Mouse (Mus musculus) heart, embryonic 14.5 days (tissue): ENCODE measurements around the gene Arhgef3. TPM values are rescaled to one million over a fixed set of nuclear protein-coding genes. Genes with fewer than 3 reads are reported as not detected.

Source experiments
- ATAC-seq: fragments of 200-750 bp; cut with Nextera tagmentation; 2 replicates; pipeline ENCODE4 v1.8.0; 2017; ENCODE audit warnings: low read depth, moderate TSS enrichment; ENCODE audit not compliant: insufficient number of reproducible peaks, insufficient read depth, low FRiP score
- H3K27ac ChIP-seq, 2 experiments: fragments of 200-500 bp in 1 of 2; fragments of 300-500 bp in 1 of 2; sonication (generic) in 1 of 2; replicated peaks in 1 of 2; 2 replicates each; pipeline ENCODE4 v1.5.1; 2012 to 2014; ENCODE audit warnings: low read depth in 2 of 2, low read length in 2 of 2, control low read depth in 1 of 2, mild to moderate bottlenecking in 1 of 2, mixed read lengths in 1 of 2; ENCODE audit not compliant: control insufficient read depth in 1 of 2, insufficient read depth in 1 of 2
- H3K27me3 ChIP-seq: fragments of 300-500 bp; sonication (generic); 2 replicates; pipeline ENCODE4 v1.6.1; 2014; ENCODE audit warnings: mild to moderate bottlenecking, low read length, control low read depth; ENCODE audit not compliant: control insufficient read depth, insufficient read depth
- H3K36me3 ChIP-seq: fragments of 300-500 bp; sonication (generic); 2 replicates; pipeline ENCODE4 v1.6.1; 2014; ENCODE audit warnings: mild to moderate bottlenecking, control low read depth, low read length, mixed read lengths; ENCODE audit not compliant: control insufficient read depth, insufficient read depth
- H3K4me1 ChIP-seq, 2 experiments: fragments of 200-500 bp in 1 of 2; fragments of 300-500 bp in 1 of 2; sonication (generic) in 1 of 2; 2 replicates each; pipeline ENCODE4 v1.6.1; 2012 to 2014; ENCODE audit warnings: low read length in 2 of 2, control low read depth in 1 of 2, mixed read lengths in 1 of 2; ENCODE audit not compliant: control insufficient read depth in 2 of 2, insufficient read depth in 2 of 2
- H3K4me2 ChIP-seq: fragments of 300-500 bp; sonication (generic); 2 replicates; pipeline ENCODE4 v1.6.1; 2014; ENCODE audit warnings: mild to moderate bottlenecking, low read length
- H3K4me3 ChIP-seq, 2 experiments: fragments of 200-500 bp in 1 of 2; fragments of 300-500 bp in 1 of 2; sonication (generic) in 1 of 2; 2 replicates each; pipeline ENCODE4 v1.5.1; 2012 to 2014; ENCODE audit warnings: low read length in 2 of 2, mild to moderate bottlenecking in 2 of 2, control low read depth in 1 of 2, low read depth in 1 of 2, moderate library complexity in 1 of 2; ENCODE audit not compliant: control insufficient read depth in 1 of 2, insufficient read depth in 1 of 2
- H3K9ac ChIP-seq: fragments of 300-500 bp; sonication (generic); 2 replicates; pipeline ENCODE4 v1.6.1; 2014; ENCODE audit warnings: mild to moderate bottlenecking, low read length
- H3K9me3 ChIP-seq: fragments of 300-500 bp; sonication (generic); 2 replicates; pipeline ENCODE4 v1.6.1; 2016; ENCODE audit warnings: low read length, control low read depth; ENCODE audit not compliant: control insufficient read depth
- WGBS: fragments of 180-500 bp; shearing (Covaris S2); extraction: QIAGEN DNeasy Blood & Tissue Kit; methylation state at CpG from one replicate; pipeline ENCODE4 v1.1.7; 2014; 5-methylcytosine and 5-hydroxymethylcytosine counted together
- polyA plus RNA-seq: library from polyadenylated mRNA; unstranded; fragments of >200 nt; fragmentation: Nextera tagmentation; extraction: Ambion mirVana; gene quantifications from 2 replicates; pipeline ENCODE4 v1.2.1, GENCODE M21; 2014

Arhgef3 gene
- polyA plus RNA-seq, 1 experiment from 2014 or later = 15.4 TPM

DNA sequence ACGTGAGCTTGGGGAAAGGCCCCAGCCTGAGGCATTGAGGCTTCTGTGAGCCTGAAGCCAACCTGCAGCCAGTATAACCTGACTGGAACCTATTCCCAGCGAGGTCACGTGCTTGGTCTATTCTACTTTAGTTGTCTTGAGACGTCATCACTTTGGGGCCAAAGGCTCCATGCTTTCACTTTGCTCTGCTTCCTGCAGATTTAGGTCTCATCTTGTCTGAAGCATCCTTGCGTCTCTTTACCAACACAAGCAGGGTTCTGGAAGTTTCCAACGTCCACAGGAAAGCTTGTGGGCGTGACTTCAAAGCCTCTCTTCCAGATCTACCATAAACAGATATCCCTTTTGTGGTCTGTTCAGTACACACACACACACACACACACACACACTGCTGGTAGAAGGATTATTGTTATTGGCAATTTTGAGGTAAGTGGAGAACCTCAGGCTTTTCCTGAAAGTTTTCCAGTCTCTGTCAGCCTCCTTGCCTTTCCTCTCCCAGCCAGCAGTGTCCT, 135.6 kb downstream of the Arhgef3 start:
- Histone ChIP-seq H3K9me3 (no peaks in the 10 kb centered on the region), H3K27me3 (no peaks in the 10 kb centered on the region), H3K4me3 (no peak overlapping the region), H3K9ac (no peak overlapping the region), H3K4me2 (no peak overlapping the region), H3K27ac (no peak overlapping the region), H3K4me1 (peaks cover 0 to 3% of the 10 kb centered on the region in 2 experiments; a peak in 1 of 4 replicates), H3K36me3 (no peaks in the 10 kb centered on the region)
- ATAC-seq = no peak
- 69% methylated on average over 7 of the region's 7 CpGs for WGBS

DNA sequence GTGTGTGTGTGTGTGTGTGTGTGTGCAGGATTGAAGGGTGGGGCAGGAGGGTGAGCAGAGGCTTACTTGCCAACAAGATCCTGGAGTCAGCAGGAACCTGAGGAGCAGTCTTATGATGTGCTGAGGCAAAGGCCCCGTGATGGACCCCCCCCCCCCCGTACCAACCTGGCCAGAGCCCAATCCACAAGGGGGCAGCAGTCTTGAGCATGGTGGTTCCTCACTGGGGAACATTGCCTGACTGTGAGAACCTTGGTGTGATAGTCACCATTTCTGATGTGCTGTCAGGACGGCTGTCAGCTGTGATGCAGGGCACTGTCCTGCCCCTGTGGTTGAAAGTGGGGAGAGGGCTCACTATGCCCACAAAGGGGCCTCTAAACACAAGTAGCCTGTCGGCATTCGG, 138.7 kb downstream of the Arhgef3 start:
- Histone ChIP-seq H3K4me1 (no peaks in the 10 kb centered on the region), H3K4me3 (no peak overlapping the region), H3K9me3 (no peaks in the 10 kb centered on the region), H3K36me3 (no peaks in the 10 kb centered on the region), H3K27ac (no peak overlapping the region), H3K27me3 (no peaks in the 10 kb centered on the region), H3K4me2 (no peak overlapping the region), H3K9ac (no peak overlapping the region)
- 0 out of 2 replicates have a peak, but pooled peaks have one; percentile 43 for ATAC-seq
- WGBS = 84% methylated on average over 5 of the region's 5 CpGs

DNA sequence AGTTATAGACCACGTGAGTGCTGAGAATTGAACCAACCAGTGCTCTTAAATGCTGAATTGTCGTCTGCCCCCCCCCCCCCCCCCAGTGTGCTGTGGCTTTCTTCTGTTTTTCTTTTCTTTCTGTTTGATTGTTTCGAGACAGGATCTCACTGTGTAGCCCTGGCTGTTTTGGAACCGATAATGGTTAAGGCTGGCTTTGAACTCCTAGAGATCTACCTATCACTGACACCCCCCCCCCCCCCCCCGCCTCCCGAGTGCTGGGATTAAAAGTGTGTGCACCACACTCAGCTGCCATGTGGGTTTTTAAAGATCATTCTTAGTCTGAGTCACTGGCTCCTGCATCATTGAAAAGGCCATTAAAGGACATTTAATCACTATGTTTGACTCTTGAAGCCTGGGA, 147.7 kb downstream of the Arhgef3 start:
- Histone ChIP-seq H3K9ac (no peak overlapping the region), H3K4me2 (no peak overlapping the region), H3K27me3 (no peaks in the 10 kb centered on the region), H3K9me3 (no peaks in the 10 kb centered on the region), H3K36me3 (no peaks in the 10 kb centered on the region), H3K4me1 (no peaks in the 10 kb centered on the region), H3K4me3 (no peak overlapping the region), H3K27ac (no peak overlapping the region)
- WGBS = 80% methylated on average over 5 of the region's 6 CpGs
- ATAC-seq = no peak

DNA sequence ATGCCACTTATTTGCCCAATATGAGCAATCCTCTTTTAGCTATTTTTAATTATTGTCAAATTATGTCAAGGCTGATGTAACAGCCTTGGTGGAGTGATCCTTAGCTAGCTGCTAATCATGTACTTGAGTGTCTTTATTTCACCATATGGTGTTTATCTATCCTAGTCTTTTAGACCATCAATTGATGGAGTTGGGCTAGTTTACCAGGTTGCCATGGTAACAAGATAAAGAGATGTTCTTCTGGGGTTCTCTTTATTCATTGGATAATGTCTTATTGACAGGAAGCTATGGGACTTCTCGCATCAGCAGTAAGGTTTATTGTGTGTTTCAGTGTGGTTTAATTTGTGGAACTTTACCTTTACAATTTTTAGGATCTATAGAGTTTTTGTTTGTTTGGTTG, 151.9 kb downstream of the Arhgef3 start:
- Histone ChIP-seq H3K36me3 (no peaks in the 10 kb centered on the region), H3K4me1 (no peaks in the 10 kb centered on the region), H3K4me2 (no peak overlapping the region), H3K27me3 (no peaks in the 10 kb centered on the region), H3K9ac (no peak overlapping the region), H3K4me3 (no peak overlapping the region), H3K9me3 (no peaks in the 10 kb centered on the region), H3K27ac (no peak overlapping the region)
- WGBS = 78% methylated on average over 1 of the region's 1 CpGs
- ATAC-seq = no peak

DNA sequence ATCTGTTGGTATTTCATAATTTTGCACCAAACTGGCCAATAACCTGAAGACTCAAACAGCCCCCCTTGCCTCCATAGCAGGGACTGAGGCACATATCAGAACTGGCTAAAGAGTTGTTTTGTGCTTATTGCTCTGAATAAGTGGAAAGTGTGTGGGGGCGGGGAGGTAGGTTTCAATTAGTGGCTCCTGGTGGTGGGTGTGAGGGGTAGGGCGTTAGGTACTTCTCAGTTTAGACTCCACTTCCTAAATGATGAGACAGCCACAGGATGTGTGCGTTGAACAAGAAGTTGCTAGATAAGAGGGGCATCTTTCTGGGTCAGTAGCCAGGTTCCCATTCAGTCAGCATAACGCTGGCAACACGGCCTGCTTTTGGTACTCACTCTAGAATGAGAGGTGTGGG, 153.4 kb downstream of the Arhgef3 start:
- no peak overlapping the region for H3K4me3 ChIP-seq
- WGBS = 60% methylated on average over 5 of the region's 5 CpGs
- no peaks in the 10 kb centered on the region for H3K27me3 ChIP-seq
- no peaks in the 10 kb centered on the region for H3K9me3 ChIP-seq
- H3K27ac ChIP-seq = no peak overlapping the region
- no peak for ATAC-seq
- H3K9ac ChIP-seq = no peak overlapping the region
- H3K4me1 ChIP-seq = peaks cover 0 to 6% of the 10 kb centered on the region in 2 experiments; a peak in 1 of 4 replicates
- H3K36me3 ChIP-seq = no peaks in the 10 kb centered on the region
- H3K4me2 ChIP-seq = no peak overlapping the region

DNA sequence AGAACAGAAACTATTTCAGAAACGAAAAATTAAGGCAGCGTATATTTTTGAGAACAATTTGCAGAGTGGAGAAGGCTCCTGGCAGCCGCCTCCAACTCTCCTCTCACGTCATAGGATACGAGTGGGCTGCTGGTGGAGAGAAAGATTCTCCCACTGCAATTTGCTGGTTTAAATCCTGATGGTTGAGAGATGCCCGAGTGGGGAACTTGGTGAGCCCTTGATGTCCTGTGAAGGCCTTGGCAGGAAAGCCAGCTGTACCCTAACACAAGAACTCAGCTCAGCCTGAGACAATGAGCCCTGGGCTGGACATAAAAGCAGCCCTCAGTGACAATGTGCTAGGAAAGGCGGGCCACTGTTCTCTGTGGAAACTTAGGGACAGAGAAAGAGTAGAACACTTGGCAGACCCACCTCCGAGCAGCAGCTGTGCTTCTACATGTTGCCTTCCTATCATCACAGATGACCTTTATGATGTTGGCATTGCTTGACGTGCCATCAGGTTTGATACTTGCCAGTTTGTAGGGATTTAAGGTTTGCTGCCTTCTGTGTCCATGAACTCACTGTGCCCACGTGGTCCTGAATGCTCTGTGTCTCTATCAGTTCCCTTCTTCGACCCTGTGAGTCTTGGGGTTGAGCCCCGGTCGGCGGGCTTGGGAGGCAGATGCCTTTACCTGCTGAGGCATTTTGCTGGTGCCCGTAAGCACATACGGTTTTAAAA, 154.4 kb downstream of the Arhgef3 start:
- no peak for ATAC-seq
- H3K9ac ChIP-seq = no peak overlapping the region
- H3K4me3 ChIP-seq = no peak overlapping the region
- H3K36me3 ChIP-seq = no peaks in the 10 kb centered on the region
- no peaks in the 10 kb centered on the region for H3K9me3 ChIP-seq
- H3K27ac ChIP-seq = no peak overlapping the region
- H3K4me1 ChIP-seq = peaks cover 0 to 6% of the 10 kb centered on the region in 2 experiments; a peak in 1 of 4 replicates
- WGBS = 87% methylated on average over 16 of the region's 16 CpGs
- no peaks in the 10 kb centered on the region for H3K27me3 ChIP-seq
- H3K4me2 ChIP-seq = no peak overlapping the region

DNA sequence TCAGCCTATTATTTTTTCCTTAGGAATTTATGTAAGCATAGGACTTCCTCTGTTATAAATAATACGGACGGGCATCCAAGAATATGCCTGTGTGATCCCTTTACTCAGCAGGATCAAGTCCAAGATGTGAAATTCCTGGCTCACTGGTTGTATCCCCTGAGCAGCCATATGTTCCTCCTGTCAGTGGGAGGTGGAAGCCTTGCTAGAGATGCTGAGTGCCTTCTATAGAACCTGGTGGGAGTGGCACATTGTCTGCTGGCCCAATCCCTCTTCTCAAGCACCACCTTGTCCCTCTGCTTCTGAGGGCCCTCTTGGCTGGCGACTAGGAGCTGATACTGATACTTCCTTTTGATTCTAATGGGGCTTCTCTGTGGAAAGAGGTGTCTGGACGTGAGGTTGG, 155.1 kb downstream of the Arhgef3 start:
- H3K4me2 ChIP-seq = no peak overlapping the region
- H3K9me3 ChIP-seq = no peaks in the 10 kb centered on the region
- H3K27me3 ChIP-seq = no peaks in the 10 kb centered on the region
- no peak overlapping the region for H3K4me3 ChIP-seq
- 60% methylated on average over 4 of the region's 4 CpGs for WGBS
- H3K4me1 ChIP-seq = peaks cover 0 to 6% of the 10 kb centered on the region in 2 experiments; a peak in 1 of 4 replicates
- no peak for ATAC-seq
- no peak overlapping the region for H3K9ac ChIP-seq
- H3K36me3 ChIP-seq = no peaks in the 10 kb centered on the region
- H3K27ac ChIP-seq = no peak overlapping the region

DNA sequence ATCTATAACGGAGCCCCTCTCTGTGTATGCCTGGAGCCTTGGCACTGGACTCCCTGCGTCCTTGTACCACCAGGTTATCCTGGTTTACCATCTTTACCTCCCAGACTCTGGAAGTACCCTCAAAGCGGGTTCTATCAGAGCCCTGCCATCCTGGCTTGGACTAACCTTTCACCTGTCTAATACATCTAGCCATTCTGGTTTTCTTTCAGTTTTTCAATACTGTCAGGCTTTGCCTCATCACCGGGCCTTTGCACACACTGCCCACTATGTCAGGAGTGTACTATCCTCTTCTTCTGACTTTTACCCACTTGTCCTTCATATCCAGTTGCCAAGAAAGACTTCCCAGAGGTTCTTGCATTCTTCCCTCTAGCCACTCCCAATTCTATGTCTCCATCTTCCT, 155.8 kb downstream of the Arhgef3 start:
- Histone ChIP-seq H3K4me2 (no peak overlapping the region), H3K9ac (no peak overlapping the region), H3K9me3 (no peaks in the 10 kb centered on the region), H3K27me3 (no peaks in the 10 kb centered on the region), H3K27ac (no peak overlapping the region), H3K4me3 (no peak overlapping the region), H3K36me3 (no peaks in the 10 kb centered on the region), H3K4me1 (peaks cover 0 to 6% of the 10 kb centered on the region in 2 experiments; a peak in 1 of 4 replicates)
- no peak for ATAC-seq
- 85% methylated on average over 4 of the region's 4 CpGs for WGBS
